Mouse (Mus musculus) spleen, adult 12 weeks (tissue): ENCODE measurements around the gene Cubn.

Experiments used
- DNase-seq: peaks from one replicate; pipeline ENCODE4 v3.0.0; 2022; ENCODE audit warnings: low spot score

Gene Cubn

GRCm38 (mm10) chr2:13491734-13492133 lies at the start of gene Cubn:
Gene Cubn (minus strand): TSS chr2:13491813.
- DNase-seq, result no peak

DNA sequence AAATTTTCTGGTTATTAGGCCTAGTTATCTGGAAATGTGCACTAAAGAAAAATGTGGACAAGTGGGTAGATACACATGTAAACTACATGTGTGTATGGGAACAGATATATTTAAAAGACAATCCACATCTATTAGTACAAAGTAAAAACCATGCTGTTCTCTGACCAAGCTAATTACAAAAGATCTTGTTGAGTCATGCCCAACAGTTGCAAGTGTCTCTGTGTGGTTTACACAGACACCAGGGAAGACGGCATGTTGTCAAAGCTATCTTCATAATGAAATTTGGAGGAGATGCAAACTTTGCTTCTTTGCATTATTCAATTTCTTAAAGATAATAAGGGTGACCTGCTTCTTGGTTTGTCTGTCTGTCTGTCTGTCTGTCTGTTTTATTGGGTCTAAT lies 48.2 kb upstream of the Cubn start:
- no peak for DNase-seq

DNA sequence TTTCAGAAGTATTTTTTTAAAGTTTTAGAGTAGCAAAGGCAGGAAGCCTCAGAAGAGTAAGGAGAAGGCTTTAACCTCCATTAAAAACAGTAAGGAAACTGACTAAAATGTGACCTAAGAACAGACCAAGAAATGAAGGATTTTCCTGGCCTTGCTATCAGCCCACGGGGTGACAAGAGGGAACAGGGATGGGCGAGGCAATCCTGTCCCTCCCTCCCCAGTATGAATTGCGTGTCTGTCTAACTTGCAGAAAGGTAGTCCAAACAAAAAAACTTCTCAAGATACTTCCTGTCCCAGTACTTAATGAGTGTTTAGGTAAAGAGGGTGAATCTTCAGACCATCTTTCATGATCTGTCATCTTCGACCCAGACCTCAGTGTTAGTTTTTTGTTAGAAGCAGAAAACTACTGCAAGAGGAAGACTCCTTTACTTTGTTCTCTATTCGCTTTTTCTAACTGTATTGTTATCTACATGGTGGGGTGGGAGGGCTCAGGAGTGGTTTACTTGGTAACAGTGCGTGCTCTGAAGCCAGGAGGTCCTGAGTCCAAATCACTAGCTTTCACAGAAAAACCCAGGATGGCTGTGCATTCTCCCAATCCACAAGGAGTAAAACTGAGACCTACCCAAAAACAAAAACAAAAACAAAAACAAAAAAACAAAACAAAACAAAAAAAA lies 47.2 kb upstream of the Cubn start:
- no peak for DNase-seq

DNA sequence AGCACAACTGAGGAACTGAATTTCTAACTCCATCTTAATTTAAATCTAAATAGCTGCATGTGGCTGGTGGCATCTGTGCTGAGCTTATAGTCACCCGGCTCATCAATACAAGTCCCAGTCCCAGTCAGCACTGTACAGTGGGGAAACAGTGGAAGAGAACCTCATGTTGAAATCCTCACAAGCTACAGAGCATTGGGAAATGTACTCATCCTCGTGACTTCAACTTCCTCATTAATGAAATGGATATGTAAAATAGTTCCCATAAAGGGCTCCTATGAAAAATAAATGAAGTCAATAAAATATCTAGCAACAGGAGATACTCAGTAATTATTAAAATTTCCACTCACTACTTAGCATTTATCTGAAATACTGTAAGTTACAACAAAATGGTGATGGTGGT lies 46.6 kb upstream of the Cubn start:
- DNase-seq, result no peak

DNA sequence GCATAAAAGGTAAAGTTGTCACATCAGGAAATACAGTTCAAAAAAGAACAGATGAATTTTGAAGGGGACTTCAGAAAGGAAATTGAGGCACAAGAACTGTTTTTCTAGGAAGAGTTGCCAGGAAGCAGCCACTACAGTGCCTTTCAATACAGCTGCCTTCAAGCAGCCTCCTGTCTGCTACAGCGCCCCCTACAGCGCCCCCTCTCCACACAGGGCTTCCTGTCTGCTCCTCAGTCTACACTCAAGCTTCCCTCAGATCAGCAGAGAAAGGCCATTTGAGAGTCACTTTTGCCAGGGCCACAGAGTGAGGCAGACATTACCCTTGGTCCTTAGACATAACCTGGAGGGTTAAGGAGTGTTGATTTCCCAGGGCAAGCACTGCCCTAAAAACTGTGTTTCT lies 46.1 kb upstream of the Cubn start:
- DNase-seq, result peak; percentile 14

DNA sequence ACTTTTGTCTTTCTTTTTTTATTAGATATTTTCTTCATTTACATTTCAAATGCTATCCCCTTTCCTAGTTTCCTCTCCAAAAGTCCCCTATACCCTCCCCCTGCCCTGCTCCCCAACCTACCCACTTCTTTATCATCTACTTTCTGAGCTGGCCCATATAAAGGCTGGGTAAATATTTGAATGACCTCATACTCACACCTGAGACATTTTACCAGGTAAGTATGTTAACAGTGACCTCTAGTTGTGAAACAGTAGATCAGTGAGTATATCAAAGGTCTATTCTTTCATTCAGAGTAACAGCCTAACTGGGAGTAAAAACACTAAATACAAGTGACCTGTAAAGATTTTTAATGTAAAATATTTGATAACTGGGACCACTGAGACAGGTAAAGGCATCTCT lies 45.1 kb upstream of the Cubn start:
- no peak for DNase-seq

- DNase-seq, result no peak
These were observed 39.0 kb upstream of the Cubn start for GRCm38 (mm10) chr2:13530639-13531038.

- DNase-seq, result no peak
These were observed 37.8 kb upstream of the Cubn start for GRCm38 (mm10) chr2:13529253-13529933.

GRCm38 (mm10) chr2:13527531-13527930 lies 35.9 kb upstream of the Cubn start:
- no peak for DNase-seq

DNA sequence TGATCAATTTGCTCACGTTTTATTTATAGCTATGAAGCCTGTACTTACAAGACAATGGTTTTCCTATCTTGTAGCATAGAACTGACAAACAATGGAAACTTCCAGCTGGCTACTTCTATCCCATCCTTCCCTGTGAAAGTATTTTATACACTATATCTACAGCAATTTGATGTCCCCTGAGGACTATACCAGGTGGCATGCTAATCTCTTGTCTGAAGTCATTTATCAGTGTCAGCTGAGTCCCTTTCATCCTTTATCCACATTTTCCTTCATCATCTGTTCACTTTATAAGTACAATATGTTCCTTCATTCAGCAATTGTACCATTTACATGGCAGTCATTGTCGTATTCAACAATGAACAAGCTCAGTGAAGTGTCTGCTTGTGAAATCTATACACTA lies 35.5 kb upstream of the Cubn start:
- no peak for DNase-seq

DNA sequence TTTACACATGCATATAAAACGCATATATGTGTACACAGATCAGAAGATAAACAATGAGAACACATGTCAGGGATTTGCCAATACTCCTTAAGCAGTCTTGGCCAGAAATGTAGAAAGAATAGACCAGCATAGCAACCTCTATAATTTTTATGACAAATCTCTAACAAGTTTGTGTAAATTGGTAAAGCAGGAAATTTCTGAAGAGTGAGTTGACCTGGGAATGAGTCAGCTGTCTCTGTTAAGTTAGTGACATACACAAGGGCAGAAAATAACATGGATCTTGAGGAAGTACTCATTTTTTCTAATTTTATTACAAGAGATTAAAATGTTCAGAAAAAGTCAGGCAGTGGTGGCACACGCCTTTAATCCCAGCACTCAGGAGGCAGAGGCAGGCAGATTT lies 34.6 kb upstream of the Cubn start:
- no peak for DNase-seq

DNA sequence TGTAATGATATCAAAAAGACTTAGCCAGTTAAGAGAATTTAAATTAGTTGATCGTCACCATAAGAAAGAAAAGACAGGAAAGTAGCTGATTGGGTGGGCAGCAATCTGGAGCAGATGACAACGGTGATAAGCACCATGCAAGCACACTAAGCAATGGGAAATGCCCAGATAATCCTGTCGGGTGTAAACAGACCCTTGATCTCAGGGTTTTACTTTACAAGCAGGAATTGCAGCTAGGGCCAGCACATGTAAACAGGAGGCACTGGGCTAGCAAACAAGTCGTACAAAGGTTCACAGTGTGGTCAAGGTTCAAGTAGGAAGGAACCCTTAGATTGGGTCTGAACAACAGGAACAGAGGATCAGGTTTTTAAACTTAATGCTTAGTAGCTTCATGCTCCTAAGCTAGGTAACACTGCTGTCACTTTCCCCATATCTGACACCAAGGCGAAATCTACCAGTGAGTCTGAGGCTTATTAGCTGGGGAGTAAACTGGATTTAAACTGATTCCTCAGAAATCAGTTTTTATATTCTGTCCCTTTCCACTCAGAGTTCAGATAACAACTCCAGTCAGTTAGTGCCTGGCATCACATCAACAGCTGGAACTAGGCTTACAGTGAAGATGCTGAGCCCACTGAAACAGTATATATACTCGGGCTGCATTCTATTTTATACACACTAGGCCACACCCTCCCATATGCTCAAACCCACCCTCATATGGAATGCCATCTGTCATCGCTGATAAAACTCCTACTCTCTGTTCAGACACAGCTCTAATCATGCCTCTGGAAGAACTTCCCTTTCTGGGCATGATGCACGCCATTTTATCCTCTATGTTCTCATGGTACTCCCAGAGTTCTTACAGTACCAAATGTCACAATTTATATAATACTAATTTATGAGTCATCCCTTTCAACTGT lies 32.2 kb upstream of the Cubn start:
- no peak for DNase-seq

GRCm38 (mm10) chr2:13522106-13522505 lies 30.5 kb upstream of the Cubn start:
- DNase-seq, result no peak

DNA sequence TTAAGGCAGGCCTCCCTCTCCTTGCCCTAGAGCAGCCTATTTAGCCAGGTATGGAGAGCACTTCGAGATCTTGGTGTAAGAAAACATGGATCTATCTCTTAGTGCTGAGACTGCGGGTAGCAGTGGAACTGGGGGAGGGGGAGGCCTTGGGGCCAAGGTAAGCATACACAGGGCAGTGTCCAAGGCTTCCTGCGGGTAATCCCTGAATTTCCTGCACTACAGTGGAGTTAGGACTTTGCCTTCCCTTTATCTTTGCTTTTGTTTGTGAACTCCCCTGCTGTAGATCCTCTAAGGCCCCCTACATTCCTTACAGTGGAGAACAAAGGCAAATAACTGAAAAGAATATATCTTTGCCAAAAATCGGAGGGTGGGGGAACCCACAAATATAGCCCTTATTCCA lies 23.3 kb upstream of the Cubn start:
- DNase-seq, result no peak

- no peak for DNase-seq
These were observed 11.1 kb upstream of the Cubn start for GRCm38 (mm10) chr2:13502717-13503116.

GRCm38 (mm10) chr2:13501553-13501952 lies 9.9 kb upstream of the Cubn start:
- DNase-seq, result no peak

DNA sequence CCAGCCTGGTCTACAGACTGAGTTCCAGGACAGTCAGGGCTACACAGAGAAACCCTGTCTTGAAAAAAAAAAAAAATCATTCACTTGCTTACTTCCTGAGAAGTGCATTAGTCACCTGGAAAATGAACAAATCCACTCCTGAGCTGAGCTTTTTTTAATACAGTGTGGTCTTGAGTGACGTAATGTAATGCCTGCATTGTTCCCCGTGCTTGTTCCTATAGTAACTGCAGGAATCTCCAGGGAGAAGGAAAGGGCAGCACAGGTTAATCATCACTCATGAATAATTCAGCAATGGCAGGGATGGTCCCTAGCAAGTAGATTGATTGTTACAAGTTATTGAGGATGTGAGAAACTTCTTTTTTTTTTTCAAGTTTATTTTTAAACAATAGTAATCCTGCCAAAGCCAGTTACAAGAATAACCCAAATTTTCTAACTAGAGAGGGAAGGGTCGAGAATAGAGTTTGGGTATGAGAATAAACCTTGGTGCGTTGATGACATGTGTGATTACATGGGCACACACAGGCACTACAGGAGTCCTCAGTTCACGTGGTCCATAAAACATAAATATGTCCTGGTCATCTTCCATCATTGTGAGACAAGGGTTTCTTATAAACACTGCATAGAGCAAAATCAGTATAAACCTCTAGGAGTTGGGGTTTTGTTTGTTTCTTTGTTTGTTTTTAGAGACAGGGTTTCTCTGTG lies 8.8 kb upstream of the Cubn start:
- no peak for DNase-seq

DNA sequence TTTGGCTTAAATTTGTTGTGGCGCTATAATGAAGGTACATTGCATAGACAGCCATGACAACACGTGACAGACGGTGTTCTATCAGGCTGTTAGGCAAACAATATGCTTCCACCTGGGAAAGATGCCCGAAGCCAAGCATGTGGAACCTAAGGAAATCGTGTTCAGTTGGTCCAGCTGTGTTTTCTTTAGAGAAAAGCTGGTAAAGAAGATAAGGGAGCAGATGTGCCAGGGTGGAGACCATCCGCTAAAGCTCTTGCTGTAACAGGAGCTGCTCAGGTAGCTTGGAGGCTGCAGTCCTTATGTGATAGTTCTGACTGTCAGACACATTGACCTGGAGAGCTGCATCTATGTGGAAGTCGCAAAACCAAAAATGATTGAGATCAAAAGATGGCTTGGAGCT lies 7.6 kb upstream of the Cubn start:
- no peak for DNase-seq

- DNase-seq, result no peak
These were observed 4.5 kb upstream of the Cubn start for GRCm38 (mm10) chr2:13496087-13496486.

GRCm38 (mm10) chr2:13492927-13493326 lies 1.3 kb upstream of the Cubn start:
- no peak for DNase-seq

GRCm38 (mm10) chr2:13490480-13490879 lies 1.1 kb downstream of the Cubn start:
- DNase-seq, result no peak

DNA sequence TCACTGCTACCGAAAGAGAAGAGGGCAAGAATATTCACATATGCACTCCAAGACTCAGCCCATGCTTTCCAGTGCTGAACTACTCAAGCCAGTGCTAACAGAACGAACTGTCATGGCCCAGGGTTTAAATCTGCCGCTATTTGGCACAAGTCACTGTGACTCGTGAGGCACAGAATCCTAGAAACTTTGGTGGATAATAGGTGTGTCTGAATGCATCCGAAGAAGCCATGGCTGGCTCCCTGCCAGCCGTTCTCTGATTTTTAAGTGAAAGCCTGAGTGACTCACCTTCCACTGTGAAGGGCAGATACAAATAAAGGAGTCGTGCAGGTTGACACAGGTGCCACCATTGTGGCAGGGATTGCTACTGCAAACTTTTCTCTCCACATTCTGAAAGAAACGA lies 5.1 kb downstream of the Cubn start:
- DNase-seq, result no peak
